In the genomic region with DNA sequence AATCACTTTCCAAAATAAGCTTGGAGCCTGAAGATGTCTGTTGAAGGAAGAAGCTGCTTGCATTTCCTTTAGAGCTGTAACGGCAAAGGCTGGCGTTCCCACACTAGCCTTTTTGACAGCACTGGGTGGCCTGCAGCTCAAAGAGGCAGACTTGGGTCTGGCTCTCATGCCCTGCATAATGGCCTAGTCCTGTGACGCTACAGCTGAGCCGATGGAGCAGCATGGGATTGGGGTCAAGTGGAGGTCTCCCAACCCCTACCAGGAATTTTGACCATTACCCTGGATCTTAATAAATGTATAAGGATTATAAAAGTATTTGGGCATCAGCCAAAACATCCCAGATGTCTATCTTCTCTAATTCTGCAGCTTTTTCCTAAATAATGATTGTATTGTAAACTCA, we compare ENCODE assay signal across 17 mouse cellular contexts.
"Had no signal": no experiment of that assay in that cellular context is flagged by ENCODE, and none has a peak within 500 bp of the region (broad histone marks: within the 10 kb centered on the region; RNA-seq: fewer than 3 reads in every experiment).

No protein-coding gene starts in this region.

- H3K4me3 ChIP-seq: layer of hippocampus, adult 2 months; limb, embryonic 12.5 days; liver, embryonic 12.5 days; liver, embryonic 15.5 days had no signal

- H3K27ac ChIP-seq: kidney, postnatal 0 days; layer of hippocampus, adult 2 months; limb, embryonic 12.5 days; liver, embryonic 12.5 days; liver, embryonic 15.5 days had no signal

- H3K36me3 ChIP-seq: limb, embryonic 12.5 days; liver, embryonic 12.5 days; liver, embryonic 15.5 days had no signal

- ATAC-seq: hindbrain, embryonic 16.5 days; liver, embryonic 12.5 days had no signal

- H3K4me2 ChIP-seq: limb, embryonic 12.5 days; liver, embryonic 12.5 days; liver, embryonic 15.5 days; midbrain, embryonic 11.5 days had no signal

- H3K27me3 ChIP-seq: limb, embryonic 12.5 days; liver, embryonic 12.5 days; liver, embryonic 15.5 days had no signal

- DNase-seq: kidney, adult 18-20 months; layer of hippocampus, adult 9-11 months; liver; lung, adult 18-20 months; lung, postnatal 10 days; lung, postnatal 4 days; midbrain, embryonic 14.5 days; thymus, adult 2 months; thymus, postnatal 14 days; thymus, postnatal 4 days had no signal

- H3K9me3 ChIP-seq: limb, embryonic 12.5 days; liver, embryonic 12.5 days; liver, embryonic 15.5 days had no signal

- H3K4me1 ChIP-seq: liver, embryonic 12.5 days; liver, embryonic 15.5 days had no signal

- H3K9ac ChIP-seq: limb, embryonic 12.5 days; liver, embryonic 12.5 days; liver, embryonic 15.5 days had no signal
